Mouse (Mus musculus) kidney, adult 2 months (tissue): ENCODE data around the gene Pola1.

ENCODE experiments used
- CTCF ChIP-seq: fragments of 200-500 bp; conservative IDR thresholded peaks from 2 replicates; pipeline ENCODE4 v1.5.1; 2011; ENCODE audit warnings: low read depth, mild to moderate bottlenecking, control low read depth, low read length, moderate library complexity, mixed read lengths; ENCODE audit not compliant: insufficient read depth, insufficient read length
- POLR2A ChIP-seq: fragments of 200-500 bp; IDR thresholded peaks from one replicate; pipeline ENCODE4 v1.6.1; 2011; ENCODE audit warnings: low read depth, low read length, control low read depth

- TF ChIP-seq CTCF (no peak), POLR2A (no peak)
Measured at GRCm38 (mm10) chrX:93655153-93655552, 23.2 kb upstream of the Pola1 start.
